In the genomic region with DNA sequence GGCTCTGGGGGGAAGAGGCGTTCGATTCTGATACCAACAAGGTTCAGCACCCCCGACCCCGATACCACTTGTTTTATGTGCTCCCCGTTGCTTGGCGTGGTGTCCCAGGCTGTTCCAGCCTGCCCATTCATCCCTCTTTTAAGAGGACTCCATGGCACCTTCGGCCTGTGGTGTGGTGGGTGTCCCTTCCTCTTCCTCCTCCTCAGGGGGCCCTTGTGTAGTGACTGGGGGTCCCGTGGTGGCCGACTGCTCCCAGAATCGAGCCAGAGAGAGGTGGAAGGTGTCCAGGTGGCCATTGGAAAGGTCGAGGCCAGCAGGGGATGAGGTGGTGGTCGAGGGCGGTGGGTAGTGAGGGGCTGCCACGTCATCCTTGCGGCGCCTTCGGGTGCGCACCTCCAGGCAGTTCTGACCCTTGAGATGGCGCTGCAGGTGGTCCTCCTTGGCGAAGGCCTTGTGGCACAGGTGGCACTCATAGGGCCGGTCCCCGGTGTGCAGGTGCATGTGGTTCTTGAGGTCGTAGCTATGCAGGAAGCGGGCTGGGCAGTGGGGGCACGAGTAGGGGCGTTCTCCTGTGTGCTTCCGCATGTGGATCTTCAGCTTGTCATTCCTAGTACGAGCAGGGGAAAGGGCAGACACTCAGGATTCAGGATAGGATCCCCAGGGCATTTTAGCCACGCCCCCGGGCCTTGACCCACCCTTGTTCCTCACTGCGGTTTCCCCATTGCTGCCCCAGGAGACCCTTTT, we compare ENCODE assay signal across 12 mouse cellular contexts. TPM values are rescaled to one million over a fixed set of nuclear protein-coding genes. Genes with fewer than 3 reads are reported as not detected.
DNase-seq lines count a peak whose midpoint lies in the region; ATAC-seq and TF ChIP-seq lines count a peak whose summit lies in the region.
"Had no signal": no experiment of that assay in that cellular context is flagged by ENCODE, and none has a peak within 500 bp of the region (broad histone marks: within the 10 kb centered on the region; RNA-seq: fewer than 3 reads in every experiment).

No protein-coding gene starts in this region.

- WGBS in spleen, adult 2 months = 44% methylated on average over 31 of the region's 31 CpGs
- 85% methylated on average over 31 of the region's 31 CpGs for WGBS in limb, embryonic 15.5 days

- TF ChIP-seq POLR2A in spleen, adult 2 months (IDR thresholded peaks at IDR 0.05; ENCODE audit: low read depth, low read length) = no peak

- DNase-seq in gastrocnemius, adult 2 months = no peak
- no peak for DNase-seq in gastrocnemius, postnatal 4 days (ENCODE audit: low spot score in 2 of 2)
- DNase-seq in spleen, adult 2 months (ENCODE audit: low read depth in 1 of 2, low spot score in 2 of 2) = peak in 1 of 2 experiments; percentile 40
- no peak for DNase-seq in spleen, postnatal 4 days (ENCODE audit: low spot score in 2 of 2)
- DNase-seq in thymus, postnatal 25 days = peak; percentile 58
- DNase-seq in left cerebral cortex, postnatal 36 days (ENCODE audit: low spot score in 2 of 2) = no peak
- no peak for DNase-seq in retina, postnatal 1 day
- DNase-seq: heart, postnatal 14 days; layer of hippocampus, postnatal 36 days; lung, adult 2 months had no signal

- no peak overlapping the region for H3K9ac ChIP-seq in limb, embryonic 15.5 days

- H3K4me2 ChIP-seq in limb, embryonic 15.5 days = no peak overlapping the region

- intact Hi-C loops in gastrocnemius, adult 2 months (cut with DNase I) = no loop called here
- intact Hi-C loops in left cerebral cortex, postnatal 36 days (cut with DNase I) = loop anchor here (10.0 kb wide), 1 partner anchor 105 kb away; no protein-coding TSS in a partner anchor

- peaks cover 23% of the 10 kb centered on the region for H3K4me1 ChIP-seq in spleen, adult 2 months (ENCODE audit: control insufficient read depth, insufficient read depth, insufficient read length)
- peaks cover 25% of the 10 kb centered on the region for H3K4me1 ChIP-seq in limb, embryonic 15.5 days

- peak overlapping the region; percentile 84 for H3K27ac ChIP-seq in gastrocnemius, adult 2 months
- peak overlapping the region; percentile 69 for H3K27ac ChIP-seq in spleen, adult 2 months (ENCODE audit: insufficient read depth, low read length)
- peak overlapping the region; percentile 69 for H3K27ac ChIP-seq in limb, embryonic 15.5 days

- H3K4me3 ChIP-seq in gastrocnemius, adult 2 months = no peak overlapping the region
- H3K4me3 ChIP-seq in spleen, adult 2 months (ENCODE audit: extremely low read depth, insufficient read depth, insufficient read length) = no peak overlapping the region
- H3K4me3 ChIP-seq in limb, embryonic 15.5 days = no peak overlapping the region

- peaks cover 19% of the 10 kb centered on the region for H3K36me3 ChIP-seq in spleen, adult 2 months (ENCODE audit: control insufficient read depth, insufficient read depth, low read length)
- peaks cover 9% of the 10 kb centered on the region; the same call in 1 of the 2 replicates for H3K36me3 ChIP-seq in limb, embryonic 15.5 days

- no peak for TF ChIP-seq CTCF in gastrocnemius, adult 2 months (IDR thresholded peaks at IDR 0.05)
- no peak for TF ChIP-seq CTCF in spleen, adult 2 months (IDR thresholded peaks at IDR 0.05; ENCODE audit: extremely low read depth, insufficient read depth, insufficient read length, insufficient replicate concordance)

- H3K27me3 ChIP-seq in spleen, adult 2 months (ENCODE audit: control insufficient read depth, insufficient read depth, low read length) = no peaks in the 10 kb centered on the region
- H3K27me3 ChIP-seq in limb, embryonic 15.5 days = no peaks in the 10 kb centered on the region

- no peaks in the 10 kb centered on the region for H3K9me3 ChIP-seq in limb, embryonic 15.5 days

- ATAC-seq in limb, embryonic 15.5 days (ENCODE audit: insufficient number of reproducible peaks, low FRiP score, low TSS enrichment, low read depth) = no peak

RNA-seq across cellular contexts. Expression of gene Dcst1, which starts 14.5 kb away (rescaled TPM):
- total RNA-seq in gastrocnemius, adult 2 months (2021) = not detected
- under 1 TPM; 0.27 to 0.34 TPM for total RNA-seq in gastrocnemius, postnatal 4 days (2021)
- polyA plus RNA-seq in spleen, adult 2 months (2012; rRNA removed) = 0.29 and 0.42 TPM in 2 replicates
- 0.52 and 0.76 TPM in 2 replicates for polyA plus RNA-seq in limb, embryonic 15.5 days (2015; fragmentation: Nextera tagmentation; extraction: Ambion mirVana)
- total RNA-seq in left cerebral cortex, postnatal 36 days (2021) = not detected
- total RNA-seq: layer of hippocampus, postnatal 36 days had no signal
- polyA plus RNA-seq: lung, adult 2 months had no signal

RNA-seq across cellular contexts. Expression of gene Zbtb7b, which starts 15.0 kb away (rescaled TPM):
- total RNA-seq in gastrocnemius, adult 2 months (2021) = 10 to 100 TPM; 22.8 to 33.3 TPM
- total RNA-seq in gastrocnemius, postnatal 4 days (2021) = 10 to 100 TPM; 14.1 to 23.9 TPM
- 54.5 and 58.4 TPM in 2 replicates for polyA plus RNA-seq in spleen, adult 2 months (2012; rRNA removed)
- 7.0 and 7.2 TPM in 2 replicates for polyA plus RNA-seq in limb, embryonic 15.5 days (2015; fragmentation: Nextera tagmentation; extraction: Ambion mirVana)
- total RNA-seq in left cerebral cortex, postnatal 36 days (2021) = 10 to 100 TPM; 10.9 to 18.6 TPM

RNA-seq across cellular contexts. Expression of gene Dcst2, which starts 17.8 kb away (rescaled TPM):
- total RNA-seq in gastrocnemius, adult 2 months (2021) = not detected
- under 1 TPM; 0.12 to 0.16 TPM for total RNA-seq in gastrocnemius, postnatal 4 days (2021)
- 0.15 and 0.43 TPM in 2 replicates for polyA plus RNA-seq in spleen, adult 2 months (2012; rRNA removed)
- 0.20 and 0.23 TPM in 2 replicates for polyA plus RNA-seq in limb, embryonic 15.5 days (2015; fragmentation: Nextera tagmentation; extraction: Ambion mirVana)
- total RNA-seq in left cerebral cortex, postnatal 36 days (2021) = under 1 TPM; 0.23 to 0.39 TPM
- total RNA-seq: heart, postnatal 14 days had no signal

RNA-seq across cellular contexts. Expression of gene Lenep, which starts 23.0 kb away (rescaled TPM):
- 1 to 10 TPM in 1 of 2 experiments, under 1 TPM in 1; 0.41 to 2.1 TPM for total RNA-seq in gastrocnemius, adult 2 months (2021)
- total RNA-seq in gastrocnemius, postnatal 4 days (2021) = under 1 TPM in 1 of 2 experiments, not detected in 1; 0.83 TPM
- polyA plus RNA-seq in spleen, adult 2 months (2012; rRNA removed) = 1.5 and 1.9 TPM in 2 replicates
- not detected in 2 replicates for polyA plus RNA-seq in limb, embryonic 15.5 days (2015; fragmentation: Nextera tagmentation; extraction: Ambion mirVana)
- 1 to 10 TPM; 4.2 to 5.3 TPM for total RNA-seq in left cerebral cortex, postnatal 36 days (2021)
- polyA plus RNA-seq: forebrain, embryonic 14.5 days had no signal

RNA-seq across cellular contexts. Expression of gene Adam15, which starts 29.8 kb away (rescaled TPM):
- total RNA-seq in gastrocnemius, adult 2 months (2021) = 10 to 100 TPM; 21.7 to 30.5 TPM
- total RNA-seq in gastrocnemius, postnatal 4 days (2021) = 10 to 100 TPM; 54.6 to 55.8 TPM
- 49.6 and 62.0 TPM in 2 replicates for polyA plus RNA-seq in spleen, adult 2 months (2012; rRNA removed)
- 94.4 and 106 TPM in 2 replicates for polyA plus RNA-seq in limb, embryonic 15.5 days (2015; fragmentation: Nextera tagmentation; extraction: Ambion mirVana)
- total RNA-seq in left cerebral cortex, postnatal 36 days (2021) = 100 to 1,000 TPM in 1 of 2 experiments, 10 to 100 TPM in 1; 96.1 to 120 TPM
